Mouse (Mus musculus) heart, adult 2 months (tissue): ENCODE data around the gene Cmtm7.

Experiments used
- CTCF ChIP-seq: fragments of 200-600 bp; IDR thresholded peaks from 2 replicates; pipeline ENCODE4 v1.8.1; 2022; ENCODE audit warnings: antibody characterized with exemption, mild to moderate bottlenecking, moderate library complexity
- EP300 ChIP-seq: fragments of 200-500 bp; IDR thresholded peaks from 2 replicates; pipeline ENCODE4 v1.6.1; 2011; ENCODE audit warnings: low read depth, low read length, control low read depth; ENCODE audit not compliant: insufficient read depth
- POLR2A ChIP-seq: fragments of 200-500 bp; IDR thresholded peaks from 2 replicates; pipeline ENCODE4 v1.6.1; 2011; ENCODE audit warnings: mild to moderate bottlenecking, low read depth, low read length, control low read depth; ENCODE audit not compliant: insufficient read depth

- TF ChIP-seq CTCF (no peak), POLR2A (no peak), EP300 (no peak)
These were observed 48.7 kb upstream of the Cmtm7 start for GRCm38 (mm10) chr9:114830351-114830750.
